Mouse (Mus musculus) right cerebral cortex, adult 18-20 months (tissue): Measurements from ENCODE around the gene Uhmk1.
"Not testable (repeated sequence)": the region's sequence is repeated elsewhere in the genome, so short reads cannot be mapped to it uniquely, and the experiment has no call there.

ENCODE experiments used
- DNase-seq: peaks from one replicate; pipeline ENCODE4 v3.0.0; 2022; ENCODE audit warnings: mixed read lengths

Uhmk1 gene

DNA sequence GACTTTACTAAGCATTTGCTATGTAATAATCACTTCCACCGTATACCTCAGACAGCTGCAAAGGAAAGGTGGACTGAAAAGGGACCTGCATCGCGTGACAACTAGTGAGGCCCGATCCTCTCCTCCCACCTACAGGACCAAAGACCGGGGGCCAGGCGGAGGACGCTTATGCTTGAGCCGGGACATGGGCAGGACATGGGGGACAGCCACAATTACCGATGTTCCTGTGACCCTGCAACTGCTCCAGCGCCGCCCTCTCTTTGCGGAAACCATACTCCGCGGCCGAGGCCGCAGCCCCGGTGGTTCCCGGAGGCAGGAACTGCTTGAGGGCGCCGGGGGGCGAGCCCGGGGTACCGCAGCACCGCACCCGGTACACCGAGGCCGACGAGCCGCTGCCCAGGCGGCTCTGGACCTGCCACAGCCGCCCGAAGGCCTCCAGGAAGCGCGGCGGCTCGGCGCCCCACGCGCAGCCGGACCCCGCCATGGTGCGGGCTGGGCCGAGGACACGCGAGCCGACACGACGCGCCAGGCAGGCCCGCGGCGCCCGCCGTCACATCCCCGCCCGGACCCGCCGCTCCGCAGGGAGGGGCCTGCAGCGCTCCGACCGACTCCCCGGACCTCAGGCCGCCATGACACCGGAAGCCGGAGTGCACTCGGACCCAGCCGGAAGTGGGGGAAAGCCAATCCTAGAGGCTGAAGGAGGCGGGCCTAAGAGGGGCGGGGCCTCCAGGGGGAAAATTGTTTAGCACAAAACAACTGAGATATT is at the start of gene Uhmk1:
Uhmk1 (minus strand) TSS at position 641 of the 766 bp plus-strand sequence.
- peak; percentile 93 for DNase-seq

DNA sequence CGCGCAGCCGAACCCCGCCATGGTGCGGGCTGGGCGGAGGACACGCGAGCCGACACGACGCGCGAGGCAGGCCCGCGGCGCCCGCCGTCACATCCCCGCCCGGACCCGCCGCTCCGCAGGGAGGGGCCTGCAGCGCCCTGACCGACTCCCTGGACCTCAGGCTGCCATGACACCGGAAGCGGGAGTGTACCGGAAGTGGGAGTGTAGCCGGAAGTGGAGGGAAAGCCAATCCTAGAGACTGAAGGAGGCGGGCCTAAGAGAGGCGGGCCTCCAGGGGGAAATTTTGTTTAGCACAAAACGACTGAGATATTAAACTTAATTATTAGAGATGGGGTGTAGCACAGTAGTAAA is 40.3 kb upstream of the Uhmk1 start:
- peak; percentile 93 for DNase-seq

DNA sequence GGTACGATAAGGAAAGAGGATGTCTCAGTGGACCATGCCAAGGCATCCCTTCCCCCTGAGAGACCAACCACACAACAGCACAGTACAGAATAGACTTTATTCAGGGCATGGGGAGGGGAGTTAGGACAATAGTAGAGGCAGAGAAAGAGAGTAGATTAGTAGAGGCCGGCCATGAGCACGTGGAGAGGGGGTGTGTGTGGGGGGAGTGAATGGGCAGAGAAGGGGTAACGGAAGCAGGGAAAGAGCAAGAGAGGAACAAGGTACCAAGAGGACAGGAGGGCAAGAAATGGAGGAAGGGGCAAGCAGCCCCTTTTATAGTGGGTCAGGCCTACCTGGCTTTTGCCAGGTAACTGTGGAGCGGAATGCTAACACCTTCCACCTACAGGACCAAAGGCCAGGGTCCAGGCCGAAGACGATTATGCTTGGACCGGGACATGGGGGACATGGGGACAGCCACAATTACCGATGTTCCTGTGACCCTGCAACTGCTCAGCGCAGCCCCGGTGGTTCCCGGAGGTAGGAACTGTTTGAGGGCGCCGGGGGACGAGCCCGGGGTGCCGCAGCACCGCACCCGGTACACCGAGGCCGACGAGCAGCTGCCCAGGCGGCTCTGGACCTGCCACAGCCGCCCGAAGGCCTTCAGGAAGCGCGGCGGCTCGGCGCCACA is 39.8 kb upstream of the Uhmk1 start:
- DNase-seq = no peak

DNA sequence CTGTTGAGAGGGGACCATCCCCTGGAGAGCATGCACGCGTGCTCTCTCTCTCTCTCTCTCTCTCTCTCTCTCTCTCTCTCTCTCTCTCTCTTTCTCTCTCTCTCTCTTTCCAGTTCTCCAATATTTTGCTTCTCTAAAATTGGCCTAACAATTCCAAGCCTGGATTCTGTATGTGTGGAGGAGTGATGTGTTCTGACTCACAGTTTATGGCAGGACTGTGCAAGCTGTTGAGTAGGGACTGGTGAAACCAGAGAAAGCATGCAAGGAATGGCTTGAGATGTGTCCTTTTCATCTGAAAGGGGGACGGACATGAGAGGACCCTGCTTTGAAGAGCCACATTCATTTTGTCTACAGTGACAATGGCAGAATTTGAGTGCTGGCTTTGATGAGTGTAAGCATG is 29.8 kb upstream of the Uhmk1 start:
- peak; percentile 6 for DNase-seq

DNA sequence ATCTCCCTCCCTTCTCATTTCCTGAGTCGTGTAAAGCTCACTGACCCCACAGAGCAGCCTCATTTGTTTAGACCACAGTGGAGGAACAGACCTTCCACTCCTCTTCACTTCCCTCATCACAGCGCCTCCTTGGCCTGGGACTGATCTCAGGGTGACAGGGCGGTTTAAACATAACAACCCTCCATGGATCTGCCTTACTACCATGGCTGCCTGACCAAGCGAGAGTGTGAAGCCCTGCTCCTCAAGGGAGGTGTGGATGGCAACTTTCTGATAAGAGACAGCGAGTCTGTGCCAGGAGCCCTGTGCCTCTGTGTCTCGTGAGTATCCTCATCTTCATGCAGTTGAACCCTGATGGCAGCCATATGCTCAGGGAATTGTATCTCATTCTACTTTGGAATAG is 17.5 kb upstream of the Uhmk1 start, which contains the start of gene Sh2d1b2:
Sh2d1b2 (plus strand) TSS at position 62 of the 400 bp plus-strand sequence.
- not testable (repeated sequence) for DNase-seq

DNA sequence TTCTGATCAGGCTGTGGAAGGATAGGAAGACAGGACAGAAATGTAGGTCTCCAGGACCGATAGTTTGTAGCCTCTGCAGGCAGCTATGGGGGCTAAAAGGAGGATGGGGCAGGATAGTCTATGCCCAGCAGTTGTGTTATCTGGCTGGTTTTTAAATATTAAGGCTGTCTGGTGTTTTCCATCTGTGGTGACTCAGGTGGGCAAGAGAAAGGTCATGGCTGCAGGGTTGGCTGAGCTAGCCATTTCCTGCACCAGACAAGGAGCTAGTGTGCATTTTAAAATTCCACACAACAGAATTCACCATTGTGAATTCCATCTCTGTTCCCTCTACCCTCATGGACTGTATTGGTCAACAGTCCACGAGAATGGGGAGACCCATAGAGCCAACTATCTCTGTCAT is 8.1 kb upstream of the Uhmk1 start:
- no peak for DNase-seq

DNA sequence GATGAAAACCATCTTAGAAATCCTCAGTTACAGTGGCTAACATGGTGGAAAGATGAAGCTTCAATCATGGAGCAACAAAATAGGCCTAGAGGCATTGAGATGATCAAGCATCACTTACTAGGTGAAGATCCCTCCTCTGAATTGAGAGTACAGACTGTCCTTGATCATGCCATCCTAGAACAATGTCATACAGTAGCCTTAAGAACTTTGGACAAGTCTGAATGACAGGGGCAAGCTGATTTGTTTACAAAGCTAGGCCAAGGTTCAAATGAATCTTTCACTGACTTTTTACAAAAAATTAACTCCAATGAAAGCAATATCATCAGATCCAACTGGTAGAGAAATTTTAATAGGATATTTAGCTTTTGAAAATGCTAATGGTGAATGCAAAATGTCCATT is 5.2 kb upstream of the Uhmk1 start:
- no peak for DNase-seq

DNA sequence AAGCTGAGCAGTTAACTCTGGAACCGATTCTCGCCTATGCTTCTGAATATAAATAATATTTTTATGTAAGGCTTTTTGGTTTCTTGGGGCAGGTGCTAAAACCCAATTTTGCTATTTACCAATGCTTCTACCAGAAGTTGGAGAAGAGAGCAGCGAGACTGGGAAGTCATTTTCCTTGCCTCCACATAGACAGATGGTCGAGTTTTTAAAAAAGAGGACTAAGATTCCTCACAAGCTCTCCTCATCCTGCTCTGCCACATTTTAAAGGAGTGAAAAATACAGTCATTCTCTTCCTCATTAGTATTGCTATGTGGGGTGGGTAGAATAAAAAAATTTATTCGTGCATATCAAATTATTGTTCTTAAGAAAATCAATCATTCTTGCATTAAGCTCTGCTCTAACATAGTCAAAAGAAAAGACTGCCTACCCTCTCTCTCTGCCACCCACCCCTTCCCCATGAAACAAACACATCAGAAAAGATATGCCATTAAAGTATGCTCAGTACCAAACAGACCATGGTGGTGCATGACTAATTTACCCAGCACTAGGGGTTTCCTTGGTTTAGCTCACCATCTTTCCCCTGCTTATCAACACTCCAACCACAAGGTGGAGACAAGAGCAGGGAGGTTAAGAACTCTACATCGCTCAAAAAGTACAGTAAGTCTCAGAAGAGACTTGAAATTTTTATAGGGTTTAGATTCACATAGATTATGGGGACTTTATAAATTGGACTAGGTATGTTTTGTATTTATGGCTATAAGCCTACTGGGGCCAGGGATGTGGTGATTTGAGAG is 3.1 kb upstream of the Uhmk1 start:
- DNase-seq = no peak

DNA sequence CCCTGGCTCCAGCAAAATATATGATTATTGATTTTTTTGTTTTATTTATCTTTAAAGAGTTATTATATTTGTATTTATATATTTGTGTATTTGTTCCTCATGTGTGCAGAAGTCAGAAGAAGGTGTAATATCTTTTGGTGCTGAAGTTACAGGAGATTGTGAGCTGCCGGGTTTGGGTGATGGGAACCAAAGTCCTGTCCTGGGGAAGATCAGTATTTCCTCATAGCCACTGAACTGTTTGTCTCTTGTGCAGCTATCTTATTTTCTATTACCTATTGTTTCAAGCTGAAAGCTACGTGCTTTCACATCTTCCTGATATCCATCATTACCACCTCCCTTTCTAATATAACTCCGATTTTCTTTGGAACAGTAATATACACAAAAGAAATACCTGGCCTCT is 393 bp upstream of the Uhmk1 start:
- no peak for DNase-seq

DNA sequence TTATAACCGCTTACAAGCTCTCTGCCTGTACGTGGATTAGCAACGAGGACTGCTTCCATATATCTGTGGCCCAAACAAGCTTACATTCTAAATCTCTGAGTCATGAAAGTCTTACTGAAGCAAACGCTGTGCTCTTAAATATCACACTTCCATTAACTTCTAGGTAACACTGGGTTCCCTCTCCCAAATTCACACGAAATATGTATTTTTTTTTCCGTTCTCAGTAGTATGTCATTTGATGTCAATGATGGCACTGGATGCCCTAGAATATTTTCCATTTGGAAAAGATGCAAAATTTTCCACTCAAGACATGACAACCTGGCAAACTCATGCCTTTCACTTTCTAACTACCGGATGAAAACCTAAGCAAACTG is 827 bp downstream of the Uhmk1 start:
- DNase-seq = no peak

DNA sequence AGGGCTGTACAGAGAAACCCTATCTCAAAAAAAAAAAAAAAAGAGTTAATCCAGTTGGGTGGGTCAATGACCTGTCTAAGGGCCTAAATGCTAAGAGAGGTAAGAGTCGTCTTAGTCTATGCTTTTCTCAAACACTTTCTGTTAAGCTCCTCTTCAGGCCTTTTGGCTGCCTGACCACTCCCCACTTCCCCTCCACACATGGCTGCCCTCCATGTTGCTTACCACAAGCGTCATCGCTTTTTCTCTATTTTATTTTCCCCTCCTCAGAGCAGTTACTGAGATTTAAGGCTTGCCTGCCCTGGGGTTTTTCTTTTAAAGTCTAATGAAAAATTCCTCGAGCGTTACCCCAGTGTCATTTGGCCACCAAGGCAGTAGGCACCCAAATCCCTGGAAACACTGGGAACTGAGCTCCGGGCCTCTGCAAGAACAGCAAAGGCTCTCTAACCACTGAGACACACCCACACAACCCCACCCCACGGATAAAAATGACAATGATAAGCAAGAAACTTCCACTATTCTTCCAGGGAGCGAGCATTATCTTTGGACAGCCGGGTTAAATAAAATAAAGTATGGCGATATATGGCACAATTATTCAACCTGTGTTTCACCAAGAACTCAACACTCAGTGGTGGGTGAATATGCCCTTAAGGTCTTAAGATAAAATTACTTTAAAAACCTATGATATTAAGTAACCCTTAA is 1.9 kb downstream of the Uhmk1 start:
- no peak for DNase-seq

DNA sequence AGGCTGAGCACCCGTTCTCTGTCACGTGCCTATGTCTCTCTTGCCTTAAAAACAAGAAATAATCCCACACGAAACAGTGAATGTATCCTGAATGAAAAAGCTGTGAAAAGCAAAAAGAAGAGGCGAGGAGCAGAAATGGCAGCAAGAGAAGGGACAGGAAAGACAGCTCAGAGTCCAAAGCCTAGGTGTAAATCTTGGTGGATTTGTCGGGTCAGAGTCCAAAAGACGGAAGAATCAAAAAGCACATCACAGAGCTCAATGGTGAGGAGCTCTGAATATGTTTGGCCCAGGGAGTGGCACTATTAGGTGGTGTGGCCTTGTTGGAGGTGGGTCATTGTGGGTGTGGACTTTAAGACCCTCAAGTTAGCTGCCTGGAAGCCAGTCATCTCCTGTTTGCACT is 8.8 kb downstream of the Uhmk1 start:
- no peak for DNase-seq

DNA sequence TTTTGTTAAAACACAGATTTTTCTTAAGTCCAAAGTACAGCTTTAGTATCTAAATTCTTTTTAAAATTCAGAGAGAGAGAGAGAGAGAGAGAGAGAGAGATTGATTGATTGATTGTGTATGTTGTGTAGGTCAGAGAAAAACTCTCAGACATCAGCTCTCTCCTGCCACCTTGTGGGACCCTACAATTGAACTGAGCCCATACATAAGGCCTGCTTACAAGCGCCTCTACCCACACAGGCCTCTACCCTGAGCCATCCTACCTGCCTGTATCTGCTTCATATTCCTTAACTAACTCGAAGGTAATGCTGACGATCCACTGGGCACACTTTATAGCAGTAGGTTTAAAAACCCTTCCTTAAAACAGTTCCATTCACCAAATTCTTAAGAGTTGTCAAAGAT is 14.8 kb downstream of the Uhmk1 start:
- DNase-seq = peak; percentile 34

DNA sequence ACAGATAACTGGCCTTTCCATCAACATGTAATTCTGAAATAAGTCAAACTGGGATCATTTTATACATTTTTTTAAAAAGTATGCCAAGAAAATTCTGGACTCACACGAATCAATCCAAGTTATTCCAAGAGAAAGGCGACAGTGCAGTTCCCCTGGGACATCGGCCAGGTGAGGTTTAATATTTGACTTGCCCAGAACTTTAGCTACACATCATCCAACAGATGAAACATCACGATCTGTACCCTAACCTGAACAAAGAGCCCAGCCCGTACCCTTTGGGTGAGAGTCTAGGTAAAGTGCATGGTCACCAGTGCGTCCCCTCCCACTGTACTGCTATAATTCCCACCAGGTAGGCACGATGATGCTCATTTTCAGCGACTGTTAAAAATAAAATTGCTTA is 19.0 kb downstream of the Uhmk1 start:
- DNase-seq = no peak

DNA sequence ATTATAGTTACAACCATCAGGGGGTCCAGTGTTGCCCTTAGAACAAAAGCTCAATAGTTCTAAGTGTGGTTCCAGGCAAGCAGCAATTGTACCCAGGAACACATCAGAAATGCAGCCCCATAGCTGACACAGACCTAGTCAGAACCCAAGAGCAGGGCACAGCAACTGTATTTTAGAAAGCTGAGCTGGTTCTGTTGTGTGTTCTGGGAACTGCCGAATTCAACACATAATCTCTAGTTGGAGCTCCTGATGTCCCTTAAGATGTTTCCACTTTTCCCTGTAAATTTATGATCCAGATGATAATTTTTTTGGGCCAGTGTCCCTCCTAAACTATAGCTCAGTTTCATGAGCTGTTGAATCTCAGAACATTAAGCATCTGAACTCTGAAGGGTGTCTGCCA is 23.3 kb downstream of the Uhmk1 start:
- no peak for DNase-seq

DNA sequence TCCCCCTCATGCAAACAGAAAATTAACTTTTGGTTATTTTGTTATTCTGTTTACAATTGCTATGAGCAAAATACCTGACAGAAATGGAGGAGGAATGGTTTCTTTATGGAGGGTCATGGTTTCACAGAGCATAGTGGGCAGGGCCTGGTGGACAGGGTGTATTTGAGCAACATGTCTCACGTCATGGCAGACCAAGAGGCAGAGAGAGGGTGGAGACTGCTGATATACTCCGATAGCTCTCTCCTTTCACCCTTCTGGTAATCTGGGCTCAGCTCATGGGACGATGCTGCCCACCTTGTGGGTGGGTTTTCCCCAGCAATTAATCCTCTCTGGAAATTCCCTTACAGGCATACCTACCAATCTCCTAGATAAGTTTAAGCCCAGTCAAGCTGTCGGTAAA is 25.0 kb downstream of the Uhmk1 start:
- no peak for DNase-seq

DNA sequence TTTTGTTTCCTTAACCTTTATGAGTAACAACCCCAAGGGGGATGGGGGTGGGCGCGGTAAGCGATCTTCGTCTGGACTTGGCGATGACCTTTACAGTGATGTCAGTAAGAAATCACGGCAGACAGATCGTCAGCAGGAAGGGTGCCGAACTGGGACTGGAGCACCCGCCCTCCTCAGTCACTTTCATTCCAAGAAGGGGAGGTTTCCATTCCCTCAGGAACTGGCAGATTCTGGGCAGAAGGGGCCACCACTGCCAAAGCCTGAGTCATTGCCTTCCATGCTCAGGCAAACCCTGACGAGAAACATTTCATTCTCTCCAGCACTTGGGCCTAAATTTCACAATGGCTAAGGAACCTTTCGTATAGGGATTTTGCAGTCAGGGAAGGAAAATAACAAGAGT is 26.6 kb downstream of the Uhmk1 start:
- peak; percentile 40 for DNase-seq

DNA sequence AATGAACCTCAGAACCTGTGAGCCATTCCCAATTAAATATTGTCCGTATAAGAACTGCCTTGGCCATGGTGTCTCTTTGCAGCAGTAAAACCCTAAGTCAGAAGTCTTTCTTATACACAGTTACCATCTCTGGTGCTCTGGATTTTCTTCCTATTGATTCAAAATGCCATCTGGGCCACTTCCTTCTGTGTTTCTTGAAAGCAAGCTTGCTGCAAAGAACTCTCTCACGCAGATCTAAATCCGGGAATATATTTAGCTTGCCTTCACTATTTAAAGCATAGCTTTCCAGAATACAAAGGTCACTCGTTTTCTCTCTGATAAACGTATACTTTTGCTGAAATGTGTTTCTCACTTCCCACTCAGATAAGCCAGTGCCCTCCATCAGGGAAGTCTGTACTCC is 28.7 kb downstream of the Uhmk1 start:
- DNase-seq = peak; percentile 41

DNA sequence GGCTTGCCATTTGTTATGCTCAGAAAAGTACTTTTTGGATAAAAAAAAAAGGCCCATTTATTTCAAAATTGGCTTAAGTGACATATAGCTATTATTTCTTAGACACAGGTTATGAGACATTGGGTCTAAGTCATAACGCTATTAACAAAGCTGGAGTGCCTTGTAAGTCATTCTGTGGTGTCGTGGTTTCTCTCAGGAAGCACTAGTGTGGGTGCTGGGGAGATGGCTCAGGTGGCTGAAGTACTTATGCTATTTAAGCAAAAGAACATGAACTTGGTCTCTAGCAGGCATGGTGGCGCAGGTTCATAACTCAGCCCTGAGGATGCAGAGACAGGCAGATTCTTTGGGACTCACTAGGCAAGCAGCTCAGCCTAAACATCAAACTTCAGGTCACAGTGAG is 30.1 kb downstream of the Uhmk1 start:
- no peak for DNase-seq

DNA sequence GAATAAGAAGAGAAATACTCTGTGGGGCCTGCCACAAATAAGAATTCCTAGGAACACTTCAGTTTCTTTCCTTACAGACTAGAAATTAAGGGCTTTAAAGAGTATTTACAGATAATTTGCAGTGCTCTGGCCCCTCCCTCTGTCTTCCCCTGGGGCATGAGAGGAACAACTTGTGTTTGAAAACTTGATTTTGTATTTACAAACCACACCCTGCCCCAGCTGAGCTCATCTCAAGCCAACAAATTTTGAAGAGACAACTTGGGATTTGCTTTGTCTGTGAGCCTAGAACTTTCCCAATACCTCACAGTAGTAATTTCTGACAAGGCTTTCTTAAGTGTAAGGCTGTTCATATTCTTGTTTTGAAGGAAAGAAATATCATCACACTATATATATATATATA is 32.5 kb downstream of the Uhmk1 start:
- no peak for DNase-seq

DNA sequence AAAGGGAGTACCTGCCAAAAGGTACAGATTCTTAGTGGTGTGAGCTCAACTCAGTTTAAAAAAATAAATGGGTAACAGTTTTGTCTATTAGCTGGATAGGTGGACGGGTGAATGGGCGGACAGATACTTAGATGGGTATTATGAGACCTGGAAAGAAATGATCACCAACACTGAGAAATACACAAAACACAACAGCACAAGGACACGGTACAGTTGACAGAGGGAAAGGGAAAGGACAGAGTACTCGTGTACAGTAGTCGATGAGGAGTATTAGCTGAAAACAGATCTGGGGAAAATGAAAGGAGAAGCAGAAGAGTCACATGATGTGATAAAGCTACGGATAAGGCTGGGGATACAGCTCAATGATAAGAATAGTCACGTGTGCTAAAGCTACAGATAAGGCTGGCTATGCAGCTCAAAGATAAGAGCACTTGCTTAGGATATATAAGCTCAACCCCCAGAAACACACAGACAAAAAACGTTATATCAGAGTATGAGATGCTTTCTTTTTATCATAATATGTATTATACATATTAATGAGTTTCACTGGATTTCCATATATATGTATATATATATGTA is 38.4 kb downstream of the Uhmk1 start:
- DNase-seq = no peak

DNA sequence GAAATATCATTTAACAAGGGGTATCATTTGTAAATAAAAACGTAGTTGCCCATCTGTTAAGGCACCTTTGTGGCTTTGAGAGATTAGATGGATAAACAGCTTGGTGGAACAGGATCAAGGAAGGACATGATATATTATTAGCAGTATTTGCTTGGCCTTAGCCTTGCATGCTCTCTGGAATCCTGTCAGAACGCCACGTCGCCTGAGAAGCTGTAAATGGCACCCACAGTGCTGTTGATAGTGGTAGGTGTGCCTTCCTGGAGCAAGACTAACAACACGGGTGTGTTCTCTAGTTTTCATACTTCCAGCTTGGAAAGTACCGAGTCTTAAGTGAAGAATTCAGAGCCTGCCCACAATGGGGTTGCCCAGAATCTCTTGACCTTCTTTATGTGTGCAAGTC is 39.3 kb downstream of the Uhmk1 start:
- no peak for DNase-seq

DNA sequence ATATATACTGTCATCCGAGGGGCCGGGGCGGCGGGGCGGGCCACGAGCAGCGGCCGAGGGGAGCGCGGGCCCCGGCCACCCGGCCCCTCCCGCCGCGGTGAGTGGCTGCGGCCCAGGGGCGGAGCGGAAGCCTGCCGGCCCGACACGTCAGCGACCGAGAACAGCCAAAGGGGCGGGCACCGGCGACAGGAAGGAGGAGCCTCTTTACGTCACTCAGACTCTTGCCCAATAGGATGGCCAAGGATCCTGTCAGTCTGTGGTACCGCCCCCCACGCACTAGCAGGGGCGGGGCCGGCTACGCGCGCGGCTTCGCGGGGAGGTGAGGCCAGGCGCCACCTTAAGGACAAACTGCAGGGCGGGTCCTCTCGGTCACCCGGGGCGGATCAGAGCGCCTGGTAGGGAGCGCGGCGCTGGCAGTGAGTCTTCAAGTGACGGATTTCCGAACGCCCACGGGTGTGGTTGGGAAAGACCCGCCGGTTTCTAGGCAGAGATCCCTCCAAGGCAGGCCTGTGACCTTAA is 40.3 kb downstream of the Uhmk1 start, which contains the start of gene Uap1:
Uap1 (minus strand) TSS at position 144 of the 519 bp plus-strand sequence.
- peak; percentile 98 for DNase-seq
